Mouse (Mus musculus): ENCODE results near the gene Foxc2. TPM values are rescaled to one million over a fixed set of nuclear protein-coding genes. Genes with fewer than 3 reads are reported as not detected.

Gene Foxc2
- polyA plus RNA-seq, 1 experiment from 2014 or later, result 17.0 TPM

DNA sequence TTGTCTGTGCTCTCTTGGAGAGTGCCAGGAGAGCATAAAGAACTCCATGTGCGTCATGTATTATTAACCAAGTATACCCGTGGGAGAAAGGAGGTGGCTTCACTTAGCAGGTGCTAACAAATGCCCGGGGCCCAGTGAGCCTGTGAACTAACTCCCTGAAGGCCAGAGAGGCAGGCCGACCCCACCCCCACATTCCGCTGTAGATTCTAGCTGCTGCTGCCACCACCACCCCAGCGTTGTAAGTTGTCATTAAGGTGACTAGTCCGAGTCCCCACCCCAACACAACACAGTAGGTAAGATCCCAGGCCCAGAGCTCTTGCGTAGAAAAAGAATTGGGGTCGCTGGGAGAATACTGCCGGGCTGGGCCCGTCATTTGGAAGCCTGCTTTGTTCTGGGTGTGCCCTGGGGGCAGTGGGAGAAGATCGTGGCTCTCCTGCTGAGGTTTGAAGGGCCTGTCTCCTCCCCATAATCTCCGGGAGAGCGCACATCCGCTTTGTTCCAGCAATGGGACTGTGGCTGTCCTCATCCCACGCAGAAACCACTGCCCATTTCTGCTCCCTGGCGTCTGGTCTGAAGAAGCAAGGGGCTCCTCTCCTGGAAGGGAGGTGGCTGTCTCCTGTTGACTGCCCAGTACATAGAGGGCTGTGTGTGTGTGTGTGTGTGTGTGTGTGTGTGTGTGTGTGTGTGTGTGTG lies 8.7 kb downstream of the Foxc2 start:
- Histone ChIP-seq H3K4me1 (peaks cover 20% of the 10 kb centered on the region), H3K9ac (no peak overlapping the region), H3K27ac (no peak overlapping the region), H3K9me3 (0 out of 2 replicates have a peak, but pooled peaks cover 3% of the 10 kb centered on the region), H3K4me3 (no peak overlapping the region), H3K36me3 (no peaks in the 10 kb centered on the region), H3K4me2 (replicated peaks) (peak overlapping the region; percentile 54), H3K27me3 (replicated peaks) (peaks cover 100% of the 10 kb centered on the region)
- 2% methylated on average over 17 of the region's 17 CpGs for WGBS
- ATAC-seq (ENCODE audit: low FRiP score, low read depth), result no peak

DNA sequence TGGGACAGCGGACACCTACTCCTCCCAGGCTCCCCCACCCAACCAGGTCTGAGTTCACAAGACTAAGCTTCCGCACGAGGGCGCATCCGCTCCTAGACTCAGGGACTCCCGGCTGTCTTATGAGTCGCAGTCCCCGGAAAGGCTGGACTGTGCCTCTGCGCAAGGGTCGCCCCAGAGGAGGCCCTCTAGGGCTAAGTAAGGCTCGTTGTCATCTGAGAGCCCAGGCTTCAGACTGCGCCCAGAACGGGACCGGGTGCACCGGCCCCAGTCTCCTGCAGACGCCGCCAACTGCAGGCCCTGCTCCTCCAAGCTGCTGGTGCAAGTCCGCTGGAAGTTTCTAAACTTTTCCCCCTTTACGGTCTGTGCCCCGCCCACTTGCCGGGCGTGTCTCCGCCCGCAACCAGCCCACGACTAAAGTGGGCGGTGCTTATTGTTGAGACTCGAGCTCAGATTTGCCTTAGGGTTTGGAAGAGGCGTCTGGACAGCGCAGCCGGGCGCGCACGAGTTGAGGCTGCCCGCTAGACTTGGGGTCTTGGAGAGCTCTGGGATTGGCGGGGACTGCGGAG lies 9.4 kb downstream of the Foxc2 start:
- WGBS, result under 1% methylated on average over 35 of the region's 36 CpGs
- H3K4me1 ChIP-seq, result peaks cover 20% of the 10 kb centered on the region
- H3K27me3 ChIP-seq (replicated peaks), result peaks cover 100% of the 10 kb centered on the region
- 0 out of 2 replicates have a peak, but pooled peaks cover 3% of the 10 kb centered on the region for H3K9me3 ChIP-seq
- peak overlapping the region; percentile 54 for H3K4me2 ChIP-seq (replicated peaks)
- H3K36me3 ChIP-seq, result no peaks in the 10 kb centered on the region
- peak; percentile 72 for ATAC-seq (ENCODE audit: low FRiP score, low read depth)
- no peak overlapping the region for H3K27ac ChIP-seq
- no peak overlapping the region for H3K9ac ChIP-seq
- peak overlapping the region; percentile 16; the same call in 1 of the 2 replicates for H3K4me3 ChIP-seq

DNA sequence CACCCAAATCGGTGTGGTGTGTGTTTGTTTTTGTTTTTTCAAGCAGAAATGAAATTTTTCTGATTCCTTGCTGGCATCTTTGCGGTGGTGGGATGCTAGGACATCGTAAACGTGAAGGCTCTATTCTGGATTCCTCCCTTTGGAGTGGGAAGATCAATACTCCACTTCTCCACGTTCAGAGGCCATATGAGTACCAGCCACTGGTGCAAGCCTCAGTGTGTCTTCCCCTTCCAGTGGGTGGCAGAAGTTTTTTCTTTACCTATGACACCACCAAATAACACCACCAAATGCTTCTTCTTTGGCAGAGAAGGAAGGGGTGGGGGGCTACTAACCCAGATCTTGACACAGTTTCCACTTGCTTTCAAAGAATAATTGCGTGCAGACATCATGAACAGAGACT lies 10.2 kb downstream of the Foxc2 start:
- H3K9me3 ChIP-seq, result 0 out of 2 replicates have a peak, but pooled peaks cover 3% of the 10 kb centered on the region
- H3K9ac ChIP-seq, result no peak overlapping the region
- H3K36me3 ChIP-seq, result no peaks in the 10 kb centered on the region
- H3K27me3 ChIP-seq (replicated peaks), result peaks cover 100% of the 10 kb centered on the region
- H3K4me3 ChIP-seq, result no peak overlapping the region
- peak overlapping the region; percentile 54 for H3K4me2 ChIP-seq (replicated peaks)
- peaks cover 20% of the 10 kb centered on the region for H3K4me1 ChIP-seq
- ATAC-seq (ENCODE audit: low FRiP score, low read depth), result no peak
- no peak overlapping the region for H3K27ac ChIP-seq
- WGBS, result 1% methylated on average over 6 of the region's 6 CpGs

- no peak overlapping the region for H3K4me2 ChIP-seq (replicated peaks)
- H3K9ac ChIP-seq, result no peak overlapping the region
- H3K4me1 ChIP-seq, result peaks cover 20% of the 10 kb centered on the region
- 7% methylated on average over 6 of the region's 6 CpGs for WGBS
- H3K4me3 ChIP-seq, result no peak overlapping the region
- H3K36me3 ChIP-seq, result no peaks in the 10 kb centered on the region
- no peak overlapping the region for H3K27ac ChIP-seq
- 0 out of 2 replicates have a peak, but pooled peaks cover 3% of the 10 kb centered on the region for H3K9me3 ChIP-seq
- peaks cover 98% of the 10 kb centered on the region for H3K27me3 ChIP-seq (replicated peaks)
- ATAC-seq (ENCODE audit: low FRiP score, low read depth), result no peak
These were observed 10.7 kb downstream of the Foxc2 start for GRCm38 (mm10) chr8:121126694-121127093.

- Histone ChIP-seq H3K4me2 (replicated peaks) (no peak overlapping the region), H3K9me3 (0 out of 2 replicates have a peak, but pooled peaks cover 3% of the 10 kb centered on the region), H3K4me1 (peaks cover 20% of the 10 kb centered on the region), H3K27me3 (replicated peaks) (peaks cover 98% of the 10 kb centered on the region), H3K27ac (no peak overlapping the region), H3K36me3 (no peaks in the 10 kb centered on the region), H3K9ac (no peak overlapping the region), H3K4me3 (no peak overlapping the region)
- no peak for ATAC-seq (ENCODE audit: low FRiP score, low read depth)
- 4% methylated on average over 11 of the region's 11 CpGs for WGBS
These were observed 11.3 kb downstream of the Foxc2 start for GRCm38 (mm10) chr8:121127291-121127701.

- no peak for ATAC-seq (ENCODE audit: low FRiP score, low read depth)
- WGBS, result 1% methylated on average over 43 of the region's 43 CpGs
- peaks cover 17% of the 10 kb centered on the region for H3K4me1 ChIP-seq
- H3K27ac ChIP-seq, result no peak within 1 kb of the TSS
- H3K4me3 ChIP-seq, result peak within 1 kb of the TSS; percentile 8
- H3K27me3 ChIP-seq (replicated peaks), result peaks cover 94% of the 10 kb centered on the region
- H3K4me2 ChIP-seq (replicated peaks), result peak within 1 kb of the TSS; percentile 46
- H3K9me3 ChIP-seq, result 0 out of 2 replicates have a peak, but pooled peaks cover 3% of the 10 kb centered on the region
- H3K9ac ChIP-seq, result peak within 1 kb of the TSS; percentile 26; the same call in 1 of the 2 replicates
- no peaks in the 10 kb centered on the region for H3K36me3 ChIP-seq
These were observed 11.9 kb downstream of the Foxc2 start, which contains the start of gene Foxl1 for GRCm38 (mm10) chr8:121127756-121128375. Foxl1 (plus strand) TSS chr8:121127940.

GRCm38 (mm10) chr8:121128531-121129264 lies 12.7 kb downstream of the Foxc2 start:
- Histone ChIP-seq H3K36me3 (no peaks in the 10 kb centered on the region), H3K9me3 (0 out of 2 replicates have a peak, but pooled peaks cover 3% of the 10 kb centered on the region), H3K27ac (no peak overlapping the region), H3K4me1 (peaks cover 17% of the 10 kb centered on the region), H3K9ac (peak overlapping the region; percentile 26; the same call in 1 of the 2 replicates), H3K4me3 (peak overlapping the region; percentile 8), H3K27me3 (replicated peaks) (peaks cover 86% of the 10 kb centered on the region), H3K4me2 (replicated peaks) (peak overlapping the region; percentile 46)
- WGBS, result 1% methylated on average over 55 of the region's 55 CpGs
- ATAC-seq (ENCODE audit: low FRiP score, low read depth), result no peak

GRCm38 (mm10) chr8:121129265-121129940 lies 13.4 kb downstream of the Foxc2 start:
- ATAC-seq (ENCODE audit: low FRiP score, low read depth), result no peak
- 15% methylated on average over 16 of the region's 16 CpGs for WGBS
- H3K36me3 ChIP-seq, result no peaks in the 10 kb centered on the region
- H3K9ac ChIP-seq, result no peak overlapping the region
- H3K4me3 ChIP-seq, result no peak overlapping the region
- H3K9me3 ChIP-seq, result no peaks in the 10 kb centered on the region
- H3K4me1 ChIP-seq, result peaks cover 17% of the 10 kb centered on the region
- peaks cover 79% of the 10 kb centered on the region for H3K27me3 ChIP-seq (replicated peaks)
- H3K27ac ChIP-seq, result no peak overlapping the region
- no peak overlapping the region; the same call in 1 of the 2 replicates for H3K4me2 ChIP-seq (replicated peaks)

- H3K27me3 ChIP-seq (replicated peaks), result peaks cover 72% of the 10 kb centered on the region
- no peak for ATAC-seq (ENCODE audit: low FRiP score, low read depth)
- H3K4me2 ChIP-seq (replicated peaks), result no peak overlapping the region
- H3K9me3 ChIP-seq, result no peaks in the 10 kb centered on the region
- H3K9ac ChIP-seq, result no peak overlapping the region
- peaks cover 10% of the 10 kb centered on the region for H3K4me1 ChIP-seq
- no peak overlapping the region for H3K27ac ChIP-seq
- no peak overlapping the region for H3K4me3 ChIP-seq
- no peaks in the 10 kb centered on the region for H3K36me3 ChIP-seq
- 34% methylated on average over 5 of the region's 5 CpGs for WGBS
These were observed 14.6 kb downstream of the Foxc2 start for GRCm38 (mm10) chr8:121130522-121130921.

DNA sequence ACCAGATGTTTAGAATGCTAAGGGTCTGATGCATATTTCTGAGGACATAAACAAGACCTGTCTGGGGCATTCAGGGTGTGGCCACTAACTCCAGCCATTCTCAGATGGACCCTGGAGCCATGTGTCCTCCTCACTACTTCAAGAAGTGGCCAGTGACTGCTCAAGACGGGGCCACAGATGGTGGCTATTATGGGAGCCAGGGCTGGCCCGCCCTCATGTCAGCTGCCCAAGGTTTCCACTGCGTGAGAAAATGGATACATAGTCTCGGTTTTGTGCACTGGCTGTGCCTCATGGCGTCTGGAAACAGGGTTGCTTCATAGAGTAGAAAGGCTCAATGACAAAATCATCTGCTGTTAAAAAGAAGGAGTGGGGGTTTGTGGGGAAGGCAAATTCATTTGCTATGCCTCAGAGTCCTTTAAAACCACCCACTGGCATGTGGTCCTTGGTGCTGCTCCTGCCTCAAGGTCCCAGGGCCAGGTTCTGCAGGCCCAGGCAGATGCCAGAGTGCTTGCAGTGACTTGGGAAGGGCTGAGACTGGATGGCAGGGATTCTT lies 17.1 kb downstream of the Foxc2 start:
- H3K4me2 ChIP-seq (replicated peaks), result no peak overlapping the region
- no peak overlapping the region for H3K4me3 ChIP-seq
- no peaks in the 10 kb centered on the region for H3K36me3 ChIP-seq
- H3K9me3 ChIP-seq, result peaks cover 8% of the 10 kb centered on the region; the same call in 1 of the 2 replicates
- no peak overlapping the region for H3K9ac ChIP-seq
- WGBS, result 69% methylated on average over 5 of the region's 5 CpGs
- no peak for ATAC-seq (ENCODE audit: low FRiP score, low read depth)
- H3K4me1 ChIP-seq, result peaks cover 7% of the 10 kb centered on the region
- peaks cover 47% of the 10 kb centered on the region for H3K27me3 ChIP-seq (replicated peaks)
- H3K27ac ChIP-seq, result no peak overlapping the region

DNA sequence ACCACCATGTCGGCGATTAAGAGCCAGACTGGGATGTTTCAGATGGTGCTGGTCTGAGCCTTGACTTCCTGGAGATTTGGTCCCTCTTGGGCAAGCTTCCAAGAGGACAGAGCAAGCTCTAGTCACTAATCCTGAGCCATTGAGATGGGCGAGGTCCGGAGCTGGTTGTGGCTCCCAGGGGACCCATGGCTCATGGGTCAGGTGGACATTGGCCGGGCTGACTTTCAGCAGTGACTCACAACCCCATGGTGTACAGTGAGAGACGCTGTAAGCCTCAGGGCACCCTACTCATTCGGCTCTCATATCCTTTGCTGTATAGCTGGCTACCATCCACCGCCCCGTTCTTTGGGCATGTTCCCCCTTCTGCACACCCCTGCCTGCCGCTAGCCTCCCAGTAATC lies 18.1 kb downstream of the Foxc2 start:
- Histone ChIP-seq H3K4me3 (no peak overlapping the region), H3K9ac (no peak overlapping the region), H3K4me2 (replicated peaks) (no peak overlapping the region), H3K9me3 (peaks cover 12% of the 10 kb centered on the region), H3K27me3 (replicated peaks) (peaks cover 36% of the 10 kb centered on the region), H3K36me3 (no peaks in the 10 kb centered on the region), H3K4me1 (no peaks in the 10 kb centered on the region), H3K27ac (no peak overlapping the region)
- WGBS, result 89% methylated on average over 10 of the region's 10 CpGs
- ATAC-seq (ENCODE audit: low FRiP score, low read depth), result no peak
